Mouse (Mus musculus) T-cell, adult 2 months (primary cell): Measurements from ENCODE around the gene Acsm4.
"Not testable (repeated sequence)": the region's sequence is repeated elsewhere in the genome, so short reads cannot be mapped to it uniquely, and the experiment has no call there.

Source experiments
- DNase-seq: peaks from one replicate; pipeline ENCODE4 v3.0.0; 2022; ENCODE audit warnings: low spot score

The Acsm4 gene

GRCm38 (mm10) chr7:119689726-119690125 is at the start of gene Acsm4:
Acsm4 (plus strand) TSS chr7:119690026.
- no peak for DNase-seq

- no peak for DNase-seq
Measured at GRCm38 (mm10) chr7:119642307-119642706, 47.5 kb upstream of the Acsm4 start.

GRCm38 (mm10) chr7:119667893-119668292 is 21.9 kb upstream of the Acsm4 start:
- DNase-seq: no peak

GRCm38 (mm10) chr7:119670395-119670794 is 19.4 kb upstream of the Acsm4 start:
- no peak for DNase-seq

GRCm38 (mm10) chr7:119670925-119671324 is 18.9 kb upstream of the Acsm4 start:
- no peak for DNase-seq

GRCm38 (mm10) chr7:119673465-119673864 is 16.4 kb upstream of the Acsm4 start:
- peak; percentile 15 for DNase-seq

- no peak for DNase-seq
Measured at GRCm38 (mm10) chr7:119680107-119680506, 9.7 kb upstream of the Acsm4 start.

GRCm38 (mm10) chr7:119682699-119683098 is 7.1 kb upstream of the Acsm4 start:
- DNase-seq: no peak

- DNase-seq: no peak
Measured at GRCm38 (mm10) chr7:119692302-119692701, 2.5 kb downstream of the Acsm4 start.

GRCm38 (mm10) chr7:119694926-119695325 is 5.1 kb downstream of the Acsm4 start:
- no peak for DNase-seq

- DNase-seq: no peak
Measured at GRCm38 (mm10) chr7:119714111-119714510, 24.3 kb downstream of the Acsm4 start.

- DNase-seq: peak; percentile 92
Measured at GRCm38 (mm10) chr7:119720253-119720946, 30.6 kb downstream of the Acsm4 start, which contains the start of gene Thumpd1. Thumpd1 (minus strand) TSS chr7:119720798.

- DNase-seq: no peak
Measured at GRCm38 (mm10) chr7:119720947-119721310, 31.1 kb downstream of the Acsm4 start.

- no peak for DNase-seq
Measured at GRCm38 (mm10) chr7:119727621-119728020, 37.8 kb downstream of the Acsm4 start.

- peak; percentile 27 for DNase-seq
Measured at GRCm38 (mm10) chr7:119731262-119731661, 41.4 kb downstream of the Acsm4 start.

- no peak for DNase-seq
Measured at GRCm38 (mm10) chr7:119738877-119739276, 49.1 kb downstream of the Acsm4 start.

- not testable (repeated sequence) for DNase-seq
Measured at GRCm38 (mm10) chr7:119739798-119740468, 50.1 kb downstream of the Acsm4 start.

GRCm38 (mm10) chr7:119744321-119744720 is 54.5 kb downstream of the Acsm4 start:
- DNase-seq: peak; percentile 17

- no peak for DNase-seq
Measured at GRCm38 (mm10) chr7:119745869-119746268, 56.0 kb downstream of the Acsm4 start.

GRCm38 (mm10) chr7:119748761-119749160 is 58.9 kb downstream of the Acsm4 start:
- no peak for DNase-seq

- no peak for DNase-seq
Measured at GRCm38 (mm10) chr7:119749942-119750341, 60.1 kb downstream of the Acsm4 start.

- DNase-seq: no peak
Measured at GRCm38 (mm10) chr7:119753696-119754095, 63.9 kb downstream of the Acsm4 start.

- DNase-seq: no peak
Measured at GRCm38 (mm10) chr7:119760527-119760951, 70.7 kb downstream of the Acsm4 start, which contains the start of gene Acsm3. Acsm3 (plus strand) TSS chr7:119760923.
